Mouse (Mus musculus) MEL (cell line): ENCODE results near the gene Gm37240. TPM values are rescaled to one million over a fixed set of nuclear protein-coding genes. Genes with fewer than 3 reads are reported as not detected.

Source experiments
- DNase-seq: peaks from one replicate; pipeline ENCODE4 v3.0.0; 2011; ENCODE audit warnings: low read depth, low spot score
- H3K27ac ChIP-seq: 2 replicates; pipeline ENCODE4 v1.5.1; 2012; ENCODE audit warnings: low read depth, mild to moderate bottlenecking, control low read depth, low read length, moderate library complexity; ENCODE audit not compliant: control insufficient read depth
- H3K27me3 ChIP-seq, 2 experiments: fragments of 150-350 bp in 1 of 2; sonication (generic) in 1 of 2; 2 replicates each; pipeline ENCODE4 v1.6.1; 2012; ENCODE audit warnings: low read length in 2 of 2, mild to moderate bottlenecking in 2 of 2, improper control_type of control experiment in 1 of 2, moderate library complexity in 1 of 2; ENCODE audit not compliant: insufficient read depth in 2 of 2, control insufficient read depth in 1 of 2
- H3K36me3 ChIP-seq, 2 experiments: 2 replicates each; pipeline ENCODE4 v1.6.1; 2012 to 2014; ENCODE audit warnings: low read length in 2 of 2, improper control_type of control experiment in 1 of 2, inconsistent platforms in 1 of 2, mild to moderate bottlenecking in 1 of 2; ENCODE audit not compliant: insufficient read depth in 2 of 2, control insufficient read depth in 1 of 2
- H3K4me1 ChIP-seq, 2 experiments: fragments of 150-350 bp in 1 of 2; sonication (generic) in 1 of 2; 2 replicates each; pipeline ENCODE4 v1.6.1; 2012; ENCODE audit warnings: low read length in 2 of 2, improper control_type of control experiment in 1 of 2, mild to moderate bottlenecking in 1 of 2; ENCODE audit not compliant: insufficient read depth in 2 of 2, control insufficient read depth in 1 of 2
- H3K4me3 ChIP-seq, 2 experiments: fragments of 150-350 bp in 1 of 2; sonication (generic) in 1 of 2; 2 replicates each; pipeline ENCODE4 v1.5.1; 2012; ENCODE audit warnings: low read depth in 2 of 2, low read length in 2 of 2, mild to moderate bottlenecking in 2 of 2, moderate library complexity in 2 of 2, control low read depth in 1 of 2, improper control_type of control experiment in 1 of 2; ENCODE audit not compliant: control insufficient read depth in 1 of 2, insufficient read depth in 1 of 2
- H3K79me2 ChIP-seq: 2 replicates; pipeline ENCODE4 v1.6.1; 2012; ENCODE audit warnings: mild to moderate bottlenecking, low read length, moderate library complexity; ENCODE audit not compliant: control insufficient read depth, poor library complexity, insufficient read depth
- H3K9ac ChIP-seq: 2 replicates; pipeline ENCODE4 v1.6.1; 2012; ENCODE audit warnings: low read depth, mild to moderate bottlenecking, control low read depth, low read length, moderate library complexity; ENCODE audit not compliant: control insufficient read depth, poor library complexity, severe bottlenecking
- H3K9me3 ChIP-seq: fragments of 150-350 bp; sonication (generic); replicated peaks from 2 replicates; pipeline ENCODE4 v1.6.1; 2012; ENCODE audit warnings: mild to moderate bottlenecking, low read length, improper control_type of control experiment, moderate library complexity; ENCODE audit not compliant: insufficient read depth
- BHLHE40 ChIP-seq: IDR thresholded peaks from 2 replicates; pipeline ENCODE4 v1.6.1; 2012; ENCODE audit warnings: low read depth, mild to moderate bottlenecking, inconsistent platforms, low read length, improper control_type of control experiment, borderline replicate concordance
- CHD2 ChIP-seq: IDR thresholded peaks from 2 replicates; pipeline ENCODE4 v1.6.1; 2011; ENCODE audit warnings: low read length, improper control_type of control experiment
- CTCF ChIP-seq, 3 experiments: IDR thresholded peaks in 2 of 3; conservative IDR thresholded peaks in 1 of 3; 2 replicates each; pipeline ENCODE4 v1.5.1; 2011 to 2012; ENCODE audit warnings: low read length in 3 of 3, low read depth in 2 of 3, mild to moderate bottlenecking in 2 of 3, improper control_type of control experiment in 1 of 3, inconsistent platforms in 1 of 3, mixed read lengths in 1 of 3, moderate library complexity in 1 of 3; ENCODE audit not compliant: control insufficient read depth in 1 of 3, insufficient read depth in 1 of 3, poor library complexity in 1 of 3, severe bottlenecking in 1 of 3
- E2F4 ChIP-seq: IDR thresholded peaks from 2 replicates; pipeline ENCODE4 v1.6.1; 2011; ENCODE audit warnings: low read depth, low read length, improper control_type of control experiment, borderline replicate concordance
- KAT2A ChIP-seq: conservative IDR thresholded peaks from 2 replicates; pipeline ENCODE4 v1.6.1; 2012; ENCODE audit warnings: low read depth, low read length, improper control_type of control experiment, inconsistent platforms
- MAX ChIP-seq: IDR thresholded peaks from 2 replicates; pipeline ENCODE4 v1.6.1; 2011; ENCODE audit warnings: low read length, improper control_type of control experiment
- MXI1 ChIP-seq: IDR thresholded peaks from 2 replicates; pipeline ENCODE4 v1.6.1; 2011; ENCODE audit warnings: mild to moderate bottlenecking, low read depth, low read length, improper control_type of control experiment
- MYB ChIP-seq: IDR thresholded peaks from 2 replicates; pipeline ENCODE4 v1.6.1; 2011; ENCODE audit warnings: mild to moderate bottlenecking, low read depth, low read length, improper control_type of control experiment
- MYC ChIP-seq: IDR thresholded peaks from 2 replicates; pipeline ENCODE4 v1.6.1; 2011; ENCODE audit warnings: low read depth, mild to moderate bottlenecking, low read length, improper control_type of control experiment, moderate library complexity
- NELFE ChIP-seq: IDR thresholded peaks from 2 replicates; pipeline ENCODE4 v1.6.1; 2011; ENCODE audit warnings: low read depth, low read length, improper control_type of control experiment
- POLR2A ChIP-seq, 2 experiments: IDR thresholded peaks; 2 replicates each; pipeline ENCODE4 v1.6.1; 2011 to 2012; ENCODE audit warnings: low read length in 2 of 2, mild to moderate bottlenecking in 2 of 2, control low read depth in 1 of 2, improper control_type of control experiment in 1 of 2, low read depth in 1 of 2, moderate library complexity in 1 of 2; ENCODE audit not compliant: control insufficient read depth in 1 of 2, insufficient read depth in 1 of 2, poor library complexity in 1 of 2
- POLR2AphosphoS2 ChIP-seq: IDR thresholded peaks from 2 replicates; pipeline ENCODE4 v1.6.1; 2011; ENCODE audit warnings: low read length, improper control_type of control experiment
- POLR2AphosphoS5 ChIP-seq: IDR thresholded peaks from 2 replicates; pipeline ENCODE4 v1.6.1; 2012; ENCODE audit warnings: low read depth, borderline replicate concordance, mild to moderate bottlenecking, inconsistent platforms, low read length, moderate library complexity, mixed read lengths
- RCOR1 ChIP-seq: IDR thresholded peaks from 2 replicates; pipeline ENCODE4 v1.6.1; 2012; ENCODE audit warnings: low read depth, mild to moderate bottlenecking, inconsistent platforms, low read length, improper control_type of control experiment
- SIN3A ChIP-seq: IDR thresholded peaks from 2 replicates; pipeline ENCODE4 v1.6.1; 2012; ENCODE audit warnings: low read length, improper control_type of control experiment, inconsistent platforms
- TBP ChIP-seq: IDR thresholded peaks from 2 replicates; pipeline ENCODE4 v1.8.0; 2011; ENCODE audit warnings: low read depth, low read length, improper control_type of control experiment
- UBTF ChIP-seq: IDR thresholded peaks from 2 replicates; pipeline ENCODE4 v1.6.1; 2012; ENCODE audit warnings: low read depth, mild to moderate bottlenecking, inconsistent platforms, low read length, improper control_type of control experiment, moderate library complexity, borderline replicate concordance; ENCODE audit not compliant: insufficient read depth
- ZC3H11A ChIP-seq: IDR thresholded peaks from 2 replicates; pipeline ENCODE4 v1.6.1; 2012; ENCODE audit warnings: low read depth, mild to moderate bottlenecking, inconsistent platforms, low read length, improper control_type of control experiment
- ZNF384 ChIP-seq: IDR thresholded peaks from 2 replicates; pipeline ENCODE4 v1.6.1; 2012; ENCODE audit warnings: low read depth, mild to moderate bottlenecking, inconsistent platforms, low read length, improper control_type of control experiment
- polyA plus RNA-seq, 2 experiments: library from polyadenylated mRNA; stranded (reverse) in 1 of 2; unstranded in 1 of 2; fragments of >175 nt in 1 of 2; fragments of >200 nt in 1 of 2; gene quantifications; 2 replicates each; pipeline versions ENCODE4 v1.2.1 to v1.2.4; 2012; ENCODE audit warnings: low replicate concordance in 2 of 2, low read depth in 1 of 2; ENCODE audit not compliant: insufficient read length in 2 of 2, insufficient read depth in 1 of 2, missing spikeins in 1 of 2
- total RNA-seq: library from RNA; depleted of rRNA; stranded (reverse); fragments of 300-350 nt; gene quantifications from 2 replicates; pipeline ENCODE4 v1.2.3, GENCODE M21; 2012

Gene Gm37240
- total and polyA plus RNA-seq, 3 experiments = 0.04 TPM; not detected in 2

DNA sequence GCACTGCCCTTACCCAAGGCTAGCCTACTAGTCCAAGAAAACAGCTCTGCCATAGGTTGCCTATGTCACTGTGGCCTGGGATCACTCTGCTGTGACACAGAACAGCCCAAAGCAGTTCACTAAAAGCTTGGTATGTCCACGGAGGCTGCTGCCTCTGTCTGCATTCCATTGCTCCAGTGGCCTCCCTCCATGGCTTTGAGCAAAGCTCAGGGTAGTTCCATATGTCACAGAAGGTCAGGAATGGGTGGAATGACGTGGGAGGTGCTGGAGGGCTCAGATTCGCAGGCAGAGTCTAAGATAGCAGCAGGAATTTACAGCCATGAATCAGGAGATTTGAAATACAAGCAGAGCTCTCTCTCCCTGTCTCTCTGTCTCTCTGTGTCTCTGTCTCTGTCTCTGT is 514.3 kb downstream of the Gm37240 start:
- Histone ChIP-seq H3K27me3 (no peaks in the 10 kb centered on the region), H3K36me3 (no peaks in the 10 kb centered on the region), H3K9ac (no peak overlapping the region), H3K79me2 (no peaks in the 10 kb centered on the region), H3K4me3 (no peak overlapping the region), H3K9me3 (no peaks in the 10 kb centered on the region), H3K4me1 (no peaks in the 10 kb centered on the region), H3K27ac (no peak overlapping the region)
- no peak for DNase-seq
- TF ChIP-seq E2F4 (no peak), POLR2AphosphoS2 (no peak), MXI1 (no peak), ZC3H11A (no peak), CHD2 (no peak)

DNA sequence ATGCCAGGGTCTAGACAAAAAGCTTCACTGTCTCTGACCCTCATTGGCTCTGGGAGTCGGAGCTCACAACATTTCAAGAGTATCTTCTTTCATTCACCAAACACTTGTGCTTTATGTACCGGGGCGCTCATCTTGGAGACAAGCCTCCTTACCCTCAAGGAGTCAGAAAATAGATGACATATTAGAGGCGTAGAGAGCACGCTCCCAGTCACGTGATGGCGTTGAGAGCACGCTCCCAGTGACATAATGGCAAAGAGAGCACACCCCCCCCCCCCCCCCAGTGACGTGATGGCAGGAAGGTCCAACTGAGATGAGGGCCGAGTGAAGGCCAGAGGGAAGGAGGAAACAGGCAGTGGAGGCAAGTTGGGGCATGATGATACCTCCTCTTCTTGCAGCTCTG is 517.5 kb downstream of the Gm37240 start:
- DNase-seq = no peak
- Histone ChIP-seq H3K4me1 (no peaks in the 10 kb centered on the region), H3K4me3 (no peak overlapping the region), H3K27me3 (no peaks in the 10 kb centered on the region), H3K79me2 (no peaks in the 10 kb centered on the region), H3K27ac (no peak overlapping the region), H3K36me3 (no peaks in the 10 kb centered on the region), H3K9me3 (no peaks in the 10 kb centered on the region), H3K9ac (no peak overlapping the region)
- no peak for TF ChIP-seq NELFE
- TF ChIP-seq MYB = no peak
- no peak for TF ChIP-seq TBP
- no peak for TF ChIP-seq CTCF (IDR thresholded peaks at IDR 0.05 in 2 of 3, conservative IDR thresholded peaks at IDR 0.05 in 1 of 3; ENCODE audit: control insufficient read depth in 1 of 3, insufficient read depth in 1 of 3, low read depth in 2 of 3, low read length in 3 of 3, poor library complexity in 1 of 3, severe bottlenecking in 1 of 3)
- TF ChIP-seq POLR2AphosphoS5 = no peak
- no peak for TF ChIP-seq RCOR1
- no peak for TF ChIP-seq CHD2
- TF ChIP-seq POLR2A (IDR thresholded peaks at IDR 0.05; ENCODE audit: control insufficient read depth in 1 of 2, insufficient read depth in 1 of 2, low read depth in 1 of 2, low read length in 2 of 2, poor library complexity in 1 of 2) = no peak
- TF ChIP-seq MYC = no peak
- no peak for TF ChIP-seq SIN3A
- no peak for TF ChIP-seq UBTF
- no peak for TF ChIP-seq MAX
- no peak for TF ChIP-seq KAT2A
- TF ChIP-seq BHLHE40 = no peak
- no peak for TF ChIP-seq ZNF384
